Mouse (Mus musculus) cerebellum, postnatal 14 days (tissue): Measurements from ENCODE around the gene Kif28.
"Not testable (repeated sequence)": the region's sequence is repeated elsewhere in the genome, so short reads cannot be mapped to it uniquely, and the experiment has no call there.

ENCODE experiments used
- DNase-seq, 2 experiments: peaks; one replicate each; pipeline ENCODE4 v3.0.0; 2021; ENCODE audit warnings: mixed read lengths in 2 of 2

Kif28 gene

GRCm38 (mm10) chr1:179689479-179689878 lies 55.6 kb downstream of the Kif28 start:
- DNase-seq: no peak

DNA sequence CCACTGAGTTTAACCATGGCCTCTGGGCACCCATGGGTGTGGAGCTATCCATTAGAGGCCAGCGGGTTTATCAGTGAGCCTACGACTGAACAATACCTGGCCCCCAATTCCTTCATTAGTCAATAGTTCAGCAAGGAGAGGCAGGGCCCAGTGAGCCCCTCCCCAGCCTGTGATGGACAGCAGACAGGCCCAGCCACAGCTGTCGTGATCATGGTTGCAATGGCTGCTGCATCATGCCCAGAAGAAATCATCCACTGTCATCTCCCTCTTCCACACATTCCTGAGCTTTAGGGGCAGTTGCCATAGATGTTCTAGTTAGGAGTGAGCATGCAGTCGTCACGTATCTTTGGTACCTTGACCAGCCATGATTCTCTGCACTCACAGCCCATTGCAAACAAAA lies 56.2 kb downstream of the Kif28 start:
- DNase-seq: no peak

DNA sequence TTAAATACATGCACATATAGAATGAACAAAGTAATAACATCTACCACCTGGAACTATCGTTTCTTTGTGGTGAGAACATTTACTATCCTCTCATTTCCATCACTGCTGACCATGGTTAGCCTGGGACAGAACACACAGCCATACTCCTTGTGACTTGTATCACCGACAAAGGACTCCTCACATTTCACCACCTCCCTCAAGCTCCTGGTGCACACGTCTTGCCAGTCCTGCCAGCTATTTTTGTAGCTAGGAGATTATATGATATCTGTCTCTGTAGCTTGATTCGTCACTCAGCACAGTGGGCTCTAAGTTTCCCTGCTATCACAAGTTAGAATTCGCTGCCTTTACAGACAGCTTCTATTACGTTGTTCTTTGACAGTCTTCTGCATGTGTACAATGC lies 56.7 kb downstream of the Kif28 start:
- DNase-seq: no peak

- peak; percentile 51 to 59 for DNase-seq
Measured at GRCm38 (mm10) chr1:179687966-179688365, 57.1 kb downstream of the Kif28 start.

- no peak for DNase-seq
Measured at GRCm38 (mm10) chr1:179687305-179687704, 57.8 kb downstream of the Kif28 start.

GRCm38 (mm10) chr1:179686781-179687180 lies 58.3 kb downstream of the Kif28 start:
- DNase-seq: no peak

DNA sequence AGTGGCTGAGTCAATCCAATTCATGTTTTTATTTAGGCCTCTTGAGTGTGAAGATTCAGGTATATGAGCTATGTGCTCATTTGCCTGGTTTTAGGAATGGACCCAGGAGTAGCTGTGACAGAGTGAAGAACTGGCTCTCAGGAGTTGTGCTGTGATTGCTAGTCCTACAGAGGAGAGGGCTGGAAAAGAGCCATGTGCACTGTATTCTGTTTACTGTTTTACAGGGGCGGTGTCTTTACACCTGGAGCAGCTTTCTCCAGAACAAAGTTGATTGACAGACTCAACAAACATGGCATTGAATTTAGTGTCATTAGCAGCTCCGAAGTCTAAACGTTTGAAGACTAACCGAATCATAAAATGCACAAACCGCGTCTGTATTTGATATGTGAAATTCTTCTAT lies 58.7 kb downstream of the Kif28 start:
- no peak for DNase-seq

DNA sequence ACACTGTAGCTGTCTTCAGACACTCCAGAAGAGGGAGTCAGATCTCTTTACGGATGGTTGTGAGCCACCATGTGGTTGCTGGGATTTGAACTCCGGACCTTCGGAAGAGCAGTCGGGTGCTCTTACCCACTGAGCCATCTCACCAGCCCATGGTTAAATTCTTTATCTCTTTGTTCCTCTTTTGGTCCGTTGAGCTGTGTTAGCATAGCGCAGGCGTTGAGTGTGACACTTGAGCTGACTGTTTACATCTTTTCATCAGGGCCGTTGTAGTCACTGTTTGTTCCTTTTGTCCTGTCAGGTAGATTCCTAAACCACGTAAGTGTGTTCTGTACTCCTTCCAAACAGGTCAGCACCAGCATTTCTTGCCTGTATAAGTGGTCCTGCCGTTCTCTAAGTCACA lies 62.3 kb downstream of the Kif28 start:
- DNase-seq: not testable (repeated sequence)

- no peak for DNase-seq
Measured at GRCm38 (mm10) chr1:179679326-179679725, 65.7 kb downstream of the Kif28 start.

DNA sequence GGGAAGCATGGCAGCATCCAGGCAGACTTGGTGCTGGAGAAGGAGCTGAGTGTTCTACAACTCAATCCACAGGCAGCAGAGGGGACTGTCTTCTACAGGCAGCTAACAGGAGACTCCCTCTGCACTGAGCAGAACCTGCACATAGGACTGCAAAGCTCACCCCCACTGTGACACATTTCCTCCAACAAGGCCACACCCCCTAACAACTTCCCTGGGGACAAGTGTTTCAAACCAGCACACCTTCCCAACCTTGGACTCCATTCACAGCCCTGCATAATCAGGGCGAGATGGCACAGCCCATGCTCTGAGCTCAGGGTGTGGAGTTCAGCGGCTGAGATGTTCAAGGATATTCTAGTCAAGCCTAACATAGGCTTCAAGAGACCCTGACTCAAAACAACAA lies 68.0 kb downstream of the Kif28 start:
- no peak for DNase-seq

DNA sequence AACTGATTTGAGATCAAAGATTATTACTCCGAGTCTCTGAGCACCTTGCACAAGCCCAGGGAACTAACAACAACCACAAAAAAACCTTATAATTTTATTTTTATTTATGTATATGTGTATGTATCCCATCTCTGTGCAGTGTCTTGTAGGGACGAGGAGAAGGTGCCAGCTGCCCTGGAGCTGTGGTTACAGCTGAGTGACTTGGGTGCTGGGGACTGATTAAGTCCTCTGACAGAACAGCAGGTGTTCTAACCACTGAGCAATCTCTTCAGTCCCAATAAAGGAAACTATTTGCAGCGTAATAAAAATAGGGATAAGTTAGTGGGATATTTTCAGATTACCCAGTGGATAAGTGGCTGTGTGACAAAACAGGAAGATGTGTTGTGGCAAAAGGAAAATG lies 70.7 kb downstream of the Kif28 start:
- DNase-seq: no peak

DNA sequence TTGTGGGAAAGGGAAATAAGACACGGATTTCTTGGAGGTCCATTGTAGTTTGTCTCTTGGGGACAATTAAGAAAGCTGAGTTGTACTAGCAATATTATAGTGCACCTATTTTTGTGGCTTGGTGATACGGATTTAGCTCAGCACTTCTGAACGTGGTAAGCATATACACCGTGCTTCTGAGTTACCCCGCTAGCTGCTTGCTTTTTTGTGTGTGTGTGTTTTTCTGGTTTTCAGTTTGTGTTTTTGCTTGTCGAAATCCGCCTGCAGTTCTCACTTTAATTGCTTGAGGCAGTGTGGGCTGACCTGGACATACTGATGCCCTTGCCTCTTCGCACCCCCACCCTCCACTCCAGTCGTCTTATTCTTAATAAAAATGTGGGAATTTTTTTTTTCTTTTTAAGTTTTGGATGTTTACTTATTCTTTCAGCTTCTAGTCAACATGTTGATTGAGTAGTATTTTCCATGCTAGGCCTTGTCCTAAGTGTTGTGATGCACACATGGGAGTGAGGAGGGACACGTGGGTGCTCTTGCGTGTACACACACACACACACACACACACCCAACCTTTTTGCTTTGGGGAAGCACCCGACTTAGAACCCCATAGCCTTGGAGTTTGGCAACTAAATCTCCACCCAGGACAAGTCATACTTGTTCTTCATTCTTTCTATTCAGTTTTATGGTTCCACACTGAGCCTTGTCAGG lies 76.1 kb downstream of the Kif28 start:
- DNase-seq: peak in 1 of 2 experiments; percentile 30

DNA sequence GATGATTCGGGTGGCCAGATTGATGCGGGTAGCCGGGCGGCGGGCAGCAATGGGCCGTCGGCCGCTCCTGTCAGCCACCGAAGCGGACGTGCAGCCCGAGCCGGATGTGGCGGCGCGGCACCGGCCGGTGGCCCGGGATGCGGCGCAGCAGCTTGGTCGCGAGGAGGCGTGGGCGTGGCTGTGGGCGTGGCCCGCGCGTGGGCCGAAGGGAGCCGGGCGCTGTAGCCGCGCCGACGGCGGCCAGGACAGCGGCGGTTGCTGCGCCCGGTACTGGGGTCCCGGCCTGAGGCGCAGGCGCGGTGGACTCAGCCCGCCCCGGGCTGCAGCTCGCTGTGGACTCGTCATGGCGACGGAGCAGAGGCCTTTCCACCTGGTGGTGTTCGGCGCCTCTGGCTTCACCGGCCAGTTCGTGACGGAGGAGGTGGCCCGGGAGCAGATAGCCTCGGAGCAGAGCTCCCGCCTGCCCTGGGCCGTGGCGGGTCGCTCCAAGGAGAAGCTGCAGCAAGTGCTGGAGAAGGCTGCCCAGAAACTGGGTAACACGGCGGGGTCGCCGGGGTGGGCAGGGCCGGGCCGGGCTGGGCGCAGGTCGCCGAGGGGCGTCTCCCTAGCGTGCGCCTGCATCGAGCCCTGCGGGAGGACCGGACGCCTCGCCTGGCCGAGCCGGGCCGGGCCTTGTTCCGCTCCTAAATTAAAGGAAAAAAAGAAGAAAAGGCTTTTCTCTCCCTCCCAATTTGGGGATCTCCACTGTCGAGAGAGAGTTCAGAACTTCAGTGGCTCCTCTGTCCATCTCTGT lies 76.9 kb downstream of the Kif28 start, which contains the start of gene Sccpdh:
Gene Sccpdh (plus strand): TSS at position 198 of the 793 bp plus-strand sequence.
- DNase-seq: peak; percentile 88 to 90

DNA sequence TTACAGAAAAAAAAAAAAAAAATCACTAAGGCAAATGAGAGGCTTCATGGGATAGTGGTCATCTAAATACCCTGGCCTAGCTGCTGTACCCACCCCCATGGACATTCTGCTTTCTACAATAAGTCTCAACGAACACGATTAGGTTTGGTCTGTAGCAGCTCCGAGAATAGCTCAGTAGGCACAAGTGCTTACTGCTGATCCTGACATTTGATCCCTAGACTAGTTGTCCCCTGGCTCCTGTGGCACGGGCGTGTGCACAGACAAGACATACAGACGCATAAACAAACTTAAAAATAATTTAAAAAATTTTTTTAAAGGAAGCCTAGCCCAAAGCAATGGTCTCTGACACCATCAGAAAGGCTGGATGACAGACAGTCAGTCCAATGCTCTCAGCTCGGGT lies 77.6 kb downstream of the Kif28 start:
- no peak for DNase-seq

GRCm38 (mm10) chr1:179666971-179667370 lies 78.1 kb downstream of the Kif28 start:
- no peak for DNase-seq

DNA sequence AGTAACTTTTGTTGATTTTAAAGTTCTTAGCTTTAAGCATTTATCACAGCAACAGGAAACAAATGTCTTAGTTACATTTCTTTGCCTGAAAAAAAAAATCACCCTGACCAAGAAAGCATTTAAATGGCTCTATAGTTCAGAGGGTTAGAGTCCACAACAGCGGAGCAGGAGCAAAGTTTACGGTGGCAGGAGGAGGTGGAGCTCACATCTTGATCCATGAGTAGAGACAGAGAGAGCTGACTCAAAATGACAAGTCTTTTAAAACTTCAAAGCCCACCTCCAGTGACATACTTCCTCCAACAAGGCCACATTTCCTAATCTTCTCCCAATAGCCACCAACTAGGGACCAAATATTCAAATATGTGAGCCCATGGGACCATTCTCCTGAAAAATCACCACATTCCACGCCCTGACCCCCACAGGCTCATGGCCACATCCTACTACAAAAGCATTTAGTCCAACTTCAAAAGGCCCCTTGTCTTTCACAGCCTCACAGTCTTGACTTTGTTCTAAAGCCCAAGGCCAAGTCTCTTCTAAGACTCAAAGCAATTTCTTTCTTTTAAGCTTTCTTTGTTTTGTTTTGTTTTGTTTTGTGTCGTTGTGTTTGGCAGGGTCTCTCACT lies 80.7 kb downstream of the Kif28 start:
- DNase-seq: no peak

DNA sequence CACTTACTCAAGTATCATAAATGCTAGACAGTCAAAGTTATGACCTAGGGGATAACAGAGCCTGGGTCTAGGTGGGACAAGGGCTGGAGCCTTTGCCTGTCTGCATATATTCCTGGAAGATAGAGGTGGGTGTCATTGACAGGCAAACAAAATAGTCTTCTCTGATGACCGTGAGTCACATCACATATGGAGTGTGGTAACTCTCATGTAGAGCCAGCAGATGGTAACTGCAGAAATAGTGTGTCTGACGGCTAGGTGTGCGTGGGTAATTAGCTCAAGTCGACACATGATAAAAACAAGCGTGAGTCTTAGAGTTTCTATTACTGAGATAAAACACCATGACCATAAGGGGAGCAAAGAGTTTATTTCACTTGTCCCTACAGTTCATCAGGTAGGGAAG lies 82.0 kb downstream of the Kif28 start:
- DNase-seq: no peak

DNA sequence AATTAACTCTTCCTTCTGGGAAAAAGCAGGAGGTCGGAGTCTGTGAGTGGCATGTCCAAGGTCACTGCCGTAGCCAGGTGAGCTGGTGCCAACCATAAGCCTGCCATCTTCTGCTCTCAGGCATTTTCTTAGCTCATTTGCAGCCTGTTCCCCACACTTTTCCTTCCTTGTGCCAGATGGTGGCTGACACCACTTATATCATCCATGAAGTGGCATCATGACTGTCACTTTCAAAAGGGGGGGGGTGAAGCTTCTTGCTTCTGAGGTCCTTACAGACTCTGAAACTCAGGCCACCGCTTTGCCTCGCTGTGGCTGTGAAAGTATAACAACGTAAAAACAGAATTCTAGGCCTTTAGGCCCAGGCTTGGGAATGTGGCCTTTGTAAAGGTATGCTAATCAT lies 93.8 kb downstream of the Kif28 start:
- DNase-seq: no peak

GRCm38 (mm10) chr1:179650284-179650683 lies 94.8 kb downstream of the Kif28 start:
- DNase-seq: no peak

DNA sequence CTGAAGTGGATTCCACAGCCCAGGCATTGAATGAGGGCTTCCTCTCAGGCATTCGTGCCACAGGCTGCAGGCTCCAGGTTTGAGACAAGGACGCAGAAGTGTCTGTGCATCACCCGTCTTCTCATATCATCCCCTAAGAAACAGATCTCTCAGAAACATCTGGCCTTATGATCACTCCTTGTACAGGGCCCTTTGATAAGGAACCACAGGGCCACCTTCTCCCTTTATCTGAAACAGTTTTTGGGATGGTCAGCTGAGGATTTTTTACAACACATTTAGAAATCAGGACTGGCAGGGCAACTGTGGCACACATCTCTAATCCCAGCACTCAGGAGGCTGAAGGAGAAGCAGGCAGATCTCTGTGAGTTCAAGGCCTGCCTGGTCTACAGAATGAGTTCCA lies 95.7 kb downstream of the Kif28 start:
- DNase-seq: no peak

- DNase-seq: not testable (repeated sequence)
Measured at GRCm38 (mm10) chr1:179648678-179649077, 96.4 kb downstream of the Kif28 start.

DNA sequence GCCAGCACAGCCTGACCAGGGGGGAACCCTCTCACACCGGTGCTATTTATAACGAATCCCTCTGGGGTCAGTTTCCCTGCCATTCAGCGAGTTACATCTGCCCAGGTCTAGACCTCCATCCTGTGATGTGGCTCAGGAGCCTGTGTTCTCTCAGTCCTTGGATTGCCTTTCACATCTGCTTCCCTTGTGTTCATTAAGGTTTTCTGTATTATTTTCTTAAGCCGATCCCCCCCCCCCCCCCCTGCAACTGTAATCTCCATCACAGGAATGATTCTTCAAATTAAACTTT lies 99.1 kb downstream of the Kif28 start:
- DNase-seq: no peak
